In the genomic region with DNA sequence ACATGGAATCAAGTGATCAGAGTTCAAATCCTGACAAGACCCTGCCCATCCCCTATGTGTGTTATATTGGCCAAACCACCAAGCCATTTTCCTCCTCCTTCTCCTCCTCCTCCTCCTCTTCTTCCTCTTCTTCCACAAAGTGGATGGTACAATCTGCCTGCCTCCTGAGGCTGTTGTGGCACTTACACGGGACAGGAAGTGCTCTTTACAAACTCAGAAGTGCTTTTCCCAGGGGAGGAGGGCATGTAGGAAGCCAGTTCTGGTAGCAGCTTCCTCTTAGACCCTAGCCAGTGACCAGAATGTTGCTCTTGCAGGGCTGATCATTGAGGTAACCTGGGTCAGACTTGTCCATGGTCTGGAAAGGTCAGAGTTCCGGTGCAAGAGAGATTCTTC, we compare ENCODE assay signal across 10 mouse cellular contexts. TPM values are rescaled to one million over a fixed set of nuclear protein-coding genes. Genes with fewer than 3 reads are reported as not detected.
A peak's percentile ranks its signal among the peaks of the same experiment; 100 is the strongest.
DNase-seq lines count a peak whose midpoint lies in the region; ATAC-seq and TF ChIP-seq lines count a peak whose summit lies in the region.
"Had no signal": no experiment of that assay in that cellular context is flagged by ENCODE, and none has a peak within 500 bp of the region (broad histone marks: within the 10 kb centered on the region; RNA-seq: fewer than 3 reads in every experiment).

No protein-coding gene starts in this region.

- no peaks in the 10 kb centered on the region for H3K27me3 ChIP-seq in stomach, postnatal 0 days (ENCODE audit: control insufficient read depth, insufficient read depth, low read length)
- H3K27me3 ChIP-seq in midbrain, embryonic 15.5 days (replicated peaks): no peaks in the 10 kb centered on the region
- H3K27me3 ChIP-seq: limb, embryonic 13.5 days had no signal

- H3K4me1 ChIP-seq in stomach, postnatal 0 days (replicated peaks; ENCODE audit: control insufficient read depth, insufficient read depth): 0 out of 2 replicates have a peak, but pooled peaks cover 3% of the 10 kb centered on the region
- H3K4me1 ChIP-seq in midbrain, embryonic 15.5 days: peaks cover 16% of the 10 kb centered on the region

- H3K9ac ChIP-seq in stomach, postnatal 0 days (ENCODE audit: low read length): no peak overlapping the region
- no peak overlapping the region for H3K9ac ChIP-seq in midbrain, embryonic 15.5 days
- H3K9ac ChIP-seq: limb, embryonic 13.5 days; neural tube, embryonic 13.5 days had no signal

- no peak for TF ChIP-seq EP300 in stomach, postnatal 0 days (optimal IDR thresholded peaks at IDR 0.05)

- no peak overlapping the region for H3K4me2 ChIP-seq in stomach, postnatal 0 days (replicated peaks; ENCODE audit: low read depth)
- no peak overlapping the region for H3K4me2 ChIP-seq in midbrain, embryonic 15.5 days
- H3K4me2 ChIP-seq: limb, embryonic 13.5 days; neural tube, embryonic 13.5 days had no signal

- no peak overlapping the region for H3K4me3 ChIP-seq in stomach, postnatal 0 days (ENCODE audit: low read depth, low read length)
- no peak overlapping the region for H3K4me3 ChIP-seq in midbrain, embryonic 15.5 days
- H3K4me3 ChIP-seq: limb, embryonic 13.5 days; neural tube, embryonic 13.5 days had no signal

- peak; percentile 84 for DNase-seq in heart, adult 11 months
- no peak for DNase-seq in heart, adult 8-10 months (ENCODE audit: low spot score)
- DNase-seq in spleen, postnatal 36 days (ENCODE audit: low spot score in 2 of 2): peak; percentile 48 to 58
- DNase-seq in spleen, postnatal 14 days (ENCODE audit: low spot score in 2 of 2): no peak
- DNase-seq in kidney, postnatal 4 days: peak; percentile 4 to 13
- DNase-seq in stomach, postnatal 0 days (ENCODE audit: low spot score): no peak
- DNase-seq in embryo, embryonic 10 days (ENCODE audit: low spot score): no peak

- 41% methylated on average over 2 of the region's 2 CpGs for WGBS in stomach, postnatal 0 days
- WGBS in midbrain, embryonic 15.5 days: 71% methylated on average over 2 of the region's 2 CpGs

- ATAC-seq in stomach, postnatal 0 days (ENCODE audit: low FRiP score, low TSS enrichment): no peak
- ATAC-seq in midbrain, embryonic 15.5 days (replicated peaks): no peak

- H3K9me3 ChIP-seq in stomach, postnatal 0 days (ENCODE audit: control insufficient read depth, low read length): no peaks in the 10 kb centered on the region
- no peaks in the 10 kb centered on the region for H3K9me3 ChIP-seq in midbrain, embryonic 15.5 days
- H3K9me3 ChIP-seq: limb, embryonic 13.5 days; neural tube, embryonic 13.5 days had no signal

- TF ChIP-seq CTCF in stomach, postnatal 0 days (IDR thresholded peaks at IDR 0.05; ENCODE audit: low read depth): no peak

- H3K27ac ChIP-seq in stomach, postnatal 0 days (replicated peaks): peak overlapping the region; percentile 86
- H3K27ac ChIP-seq in midbrain, embryonic 15.5 days: no peak overlapping the region
- H3K27ac ChIP-seq: neural tube, embryonic 13.5 days had no signal

- no peaks in the 10 kb centered on the region for H3K36me3 ChIP-seq in stomach, postnatal 0 days (ENCODE audit: control insufficient read depth, insufficient read depth, low read length)
- no peaks in the 10 kb centered on the region for H3K36me3 ChIP-seq in midbrain, embryonic 15.5 days (replicated peaks)
- H3K36me3 ChIP-seq: limb, embryonic 13.5 days; neural tube, embryonic 13.5 days had no signal

RNA-seq across cellular contexts. Expression of a gene that starts 6.4 kb away (rescaled TPM):
- 10 to 100 TPM; 34.7 to 44.1 (median 40.4) TPM for total RNA-seq in heart, adult 8-10 months (2022)
- 13.0 and 13.8 TPM in 2 replicates for polyA plus RNA-seq in stomach, postnatal 0 days (2015; fragmentation: Nextera tagmentation; extraction: Ambion mirVana)
- 77.3 and 78.8 TPM in 2 replicates for polyA plus RNA-seq in midbrain, embryonic 15.5 days (2015; fragmentation: Nextera tagmentation; extraction: Ambion mirVana)

Comparison
In these comparisons a context has a peak if more than half of its experiments do, and no peak if none do; other contexts are left out.
1. DNase-seq: peak in heart, adult 11 months (single experiment), spleen, postnatal 36 days (2 of 2) and kidney, postnatal 4 days (2 of 2); none in heart, adult 8-10 months (single experiment), spleen, postnatal 14 days (0 of 2), stomach, postnatal 0 days (single experiment) and embryo, embryonic 10 days (single experiment).